13 mouse cellular contexts compared by ENCODE assay signal in genomic region chrX:118320123-118320522, GRCm38 (mm10).
DNase-seq lines count a peak whose midpoint lies in the region; ATAC-seq and TF ChIP-seq lines count a peak whose summit lies in the region.
"Had no signal": no experiment of that assay in that cellular context is flagged by ENCODE, and none has a peak within 500 bp of the region (broad histone marks: within the 10 kb centered on the region; RNA-seq: fewer than 3 reads in every experiment).

No protein-coding gene starts in this region.

- H3K79me2 ChIP-seq in MEL (ENCODE audit: control insufficient read depth, insufficient read depth, low read length, poor library complexity), result no peaks in the 10 kb centered on the region

- ATAC-seq in forebrain, embryonic 14.5 days, result no peak
- no peak for ATAC-seq in forebrain, embryonic 15.5 days (replicated peaks)
- ATAC-seq in liver, embryonic 12.5 days, result no peak
- no peak for ATAC-seq in embryonic facial prominence, embryonic 11.5 days (replicated peaks; ENCODE audit: insufficient number of reproducible peaks, low FRiP score, low TSS enrichment, low read depth)
- ATAC-seq: intestine, embryonic 15.5 days had no signal

- peak; percentile 5 for DNase-seq in forebrain, embryonic 14.5 days (ENCODE audit: low spot score)
- peak; percentile 4 for DNase-seq in liver
- peak; percentile 74 for DNase-seq in MEL (ENCODE audit: low read depth, low spot score)
- DNase-seq in embryonic facial prominence, embryonic 11.5 days (ENCODE audit: low spot score), result peak; percentile 14
- DNase-seq in frontal cortex, postnatal 25 days (ENCODE audit: low spot score in 2 of 2), result no peak
- DNase-seq in adipocyte (ENCODE audit: low spot score), result no peak

- H3K27ac ChIP-seq in forebrain, embryonic 14.5 days (ENCODE audit: low read depth, low read length), result no peak overlapping the region
- no peak overlapping the region for H3K27ac ChIP-seq in forebrain, embryonic 15.5 days (replicated peaks)
- no peak overlapping the region for H3K27ac ChIP-seq in liver, embryonic 12.5 days
- no peak overlapping the region for H3K27ac ChIP-seq in MEL (ENCODE audit: control insufficient read depth, low read depth, low read length)
- H3K27ac ChIP-seq in embryonic facial prominence, embryonic 11.5 days (replicated peaks; ENCODE audit: low read depth, low read length), result no peak overlapping the region
- H3K27ac ChIP-seq: heart, embryonic 13.5 days; intestine, embryonic 15.5 days; limb, embryonic 15.5 days; midbrain, embryonic 12.5 days had no signal

- no peak for TF ChIP-seq EP300 in MEL (IDR thresholded peaks at IDR 0.05; ENCODE audit: low read depth in 1 of 2, low read length in 2 of 2)

- no peak overlapping the region for H3K4me3 ChIP-seq in forebrain, embryonic 14.5 days (ENCODE audit: low read depth, low read length)
- H3K4me3 ChIP-seq in forebrain, embryonic 15.5 days, result no peak overlapping the region
- no peak overlapping the region for H3K4me3 ChIP-seq in liver, embryonic 12.5 days
- H3K4me3 ChIP-seq in MEL (ENCODE audit: control insufficient read depth in 1 of 2, insufficient read depth in 1 of 2, low read depth in 2 of 2, low read length in 2 of 2), result no peak overlapping the region
- no peak overlapping the region for H3K4me3 ChIP-seq in embryonic facial prominence, embryonic 11.5 days (ENCODE audit: low read depth, low read length)
- H3K4me3 ChIP-seq: heart, embryonic 13.5 days; intestine, embryonic 15.5 days; limb, embryonic 15.5 days; midbrain, embryonic 12.5 days had no signal

- H3K27me3 ChIP-seq in forebrain, embryonic 14.5 days (replicated peaks; ENCODE audit: control insufficient read depth, insufficient read depth, low read length), result no peaks in the 10 kb centered on the region
- no peaks in the 10 kb centered on the region for H3K27me3 ChIP-seq in forebrain, embryonic 15.5 days
- H3K27me3 ChIP-seq in liver, embryonic 12.5 days (replicated peaks), result no peaks in the 10 kb centered on the region
- no peaks in the 10 kb centered on the region for H3K27me3 ChIP-seq in MEL (ENCODE audit: control insufficient read depth in 1 of 2, insufficient read depth in 2 of 2, low read length in 2 of 2)
- no peaks in the 10 kb centered on the region for H3K27me3 ChIP-seq in embryonic facial prominence, embryonic 11.5 days (ENCODE audit: control insufficient read depth, insufficient read depth, low read length)
- H3K27me3 ChIP-seq: CH12.LX; heart, embryonic 13.5 days; intestine, embryonic 15.5 days; limb, embryonic 15.5 days; midbrain, embryonic 12.5 days had no signal

- no peaks in the 10 kb centered on the region for H3K36me3 ChIP-seq in forebrain, embryonic 14.5 days (ENCODE audit: control insufficient read depth, insufficient read depth, low read length)
- H3K36me3 ChIP-seq in forebrain, embryonic 15.5 days, result no peaks in the 10 kb centered on the region
- no peaks in the 10 kb centered on the region for H3K36me3 ChIP-seq in liver, embryonic 12.5 days
- no peaks in the 10 kb centered on the region for H3K36me3 ChIP-seq in MEL (ENCODE audit: control insufficient read depth in 1 of 2, insufficient read depth in 2 of 2, low read length in 2 of 2)
- no peaks in the 10 kb centered on the region for H3K36me3 ChIP-seq in embryonic facial prominence, embryonic 11.5 days (replicated peaks; ENCODE audit: control insufficient read depth, insufficient read depth, low read depth, low read length)
- H3K36me3 ChIP-seq: heart, embryonic 13.5 days; intestine, embryonic 15.5 days; limb, embryonic 15.5 days; midbrain, embryonic 12.5 days had no signal

- TF ChIP-seq POLR2A in MEL (IDR thresholded peaks at IDR 0.05; ENCODE audit: control insufficient read depth in 1 of 2, insufficient read depth in 1 of 2, low read depth in 1 of 2, low read length in 2 of 2, poor library complexity in 1 of 2), result no peak

- no peaks in the 10 kb centered on the region for H3K4me1 ChIP-seq in forebrain, embryonic 14.5 days (ENCODE audit: control insufficient read depth, insufficient read depth, low read length)
- H3K4me1 ChIP-seq in forebrain, embryonic 15.5 days, result no peaks in the 10 kb centered on the region
- no peaks in the 10 kb centered on the region for H3K4me1 ChIP-seq in liver, embryonic 12.5 days
- no peaks in the 10 kb centered on the region for H3K4me1 ChIP-seq in MEL (ENCODE audit: control insufficient read depth in 1 of 2, insufficient read depth in 2 of 2, low read length in 2 of 2)
- H3K4me1 ChIP-seq in embryonic facial prominence, embryonic 11.5 days (ENCODE audit: control insufficient read depth, insufficient read depth, low read length), result no peaks in the 10 kb centered on the region
- H3K4me1 ChIP-seq: heart, embryonic 13.5 days; intestine, embryonic 15.5 days; limb, embryonic 15.5 days; midbrain, embryonic 12.5 days had no signal

- TF ChIP-seq CTCF in MEL (IDR thresholded peaks at IDR 0.05 in 2 of 3, conservative IDR thresholded peaks at IDR 0.05 in 1 of 3; ENCODE audit: control insufficient read depth in 1 of 3, insufficient read depth in 1 of 3, low read depth in 2 of 3, low read length in 3 of 3, poor library complexity in 1 of 3, severe bottlenecking in 1 of 3), result peak in 2 of 3 experiments; percentile 36 to 61; a peak in 5 of 6 replicates

- no peak overlapping the region for H3K4me2 ChIP-seq in forebrain, embryonic 14.5 days (ENCODE audit: low read length)
- H3K4me2 ChIP-seq in forebrain, embryonic 15.5 days (replicated peaks), result no peak overlapping the region
- H3K4me2 ChIP-seq in liver, embryonic 12.5 days, result no peak overlapping the region
- H3K4me2 ChIP-seq in embryonic facial prominence, embryonic 11.5 days (ENCODE audit: low read depth, low read length), result no peak overlapping the region
- H3K4me2 ChIP-seq: heart, embryonic 13.5 days; intestine, embryonic 15.5 days; limb, embryonic 15.5 days; midbrain, embryonic 12.5 days had no signal

- no peak overlapping the region for H3K9ac ChIP-seq in forebrain, embryonic 14.5 days (ENCODE audit: low read length)
- H3K9ac ChIP-seq in forebrain, embryonic 15.5 days (replicated peaks), result no peak overlapping the region
- H3K9ac ChIP-seq in liver, embryonic 12.5 days, result no peak overlapping the region
- no peak overlapping the region for H3K9ac ChIP-seq in MEL (ENCODE audit: control insufficient read depth, low read depth, low read length, poor library complexity, severe bottlenecking)
- no peak overlapping the region for H3K9ac ChIP-seq in embryonic facial prominence, embryonic 11.5 days (replicated peaks; ENCODE audit: low read length)
- H3K9ac ChIP-seq: heart, embryonic 13.5 days; intestine, embryonic 15.5 days; limb, embryonic 15.5 days; midbrain, embryonic 12.5 days had no signal

- no peaks in the 10 kb centered on the region for H3K9me3 ChIP-seq in forebrain, embryonic 14.5 days (replicated peaks; ENCODE audit: control insufficient read depth, low read length)
- no peaks in the 10 kb centered on the region for H3K9me3 ChIP-seq in forebrain, embryonic 15.5 days
- H3K9me3 ChIP-seq in liver, embryonic 12.5 days (replicated peaks), result no peaks in the 10 kb centered on the region
- H3K9me3 ChIP-seq in MEL (replicated peaks; ENCODE audit: insufficient read depth, low read length), result no peaks in the 10 kb centered on the region
- H3K9me3 ChIP-seq in embryonic facial prominence, embryonic 11.5 days (replicated peaks; ENCODE audit: control insufficient read depth, low read length), result no peaks in the 10 kb centered on the region
- H3K9me3 ChIP-seq: heart, embryonic 13.5 days; intestine, embryonic 15.5 days; limb, embryonic 15.5 days; midbrain, embryonic 12.5 days had no signal

- 36% methylated on average over 2 of the region's 2 CpGs for WGBS in forebrain, embryonic 14.5 days
- 47% methylated on average over 2 of the region's 2 CpGs for WGBS in forebrain, embryonic 15.5 days
- 30% methylated on average over 2 of the region's 2 CpGs for WGBS in liver, embryonic 12.5 days (ENCODE audit: insufficient replicate concordance)
- WGBS in embryonic facial prominence, embryonic 11.5 days, result 34% methylated on average over 2 of the region's 2 CpGs

- TF ChIP-seq RAD21 in MEL (IDR thresholded peaks at IDR 0.05; ENCODE audit: low read depth, low read length), result peak; percentile 69

TF ChIP-seq in MEL, 35 proteins besides CTCF, POLR2A, EP300 and RAD21:
- TF ChIP-seq ZMIZ1 (IDR thresholded peaks at IDR 0.05; ENCODE audit: low read depth, low read length) (no peak), RCOR1 (IDR thresholded peaks at IDR 0.05; ENCODE audit: low read depth, low read length) (no peak), MYC (IDR thresholded peaks at IDR 0.05; ENCODE audit: low read depth, low read length) (peak; percentile 54; the same call in 1 of the 2 replicates), MAX (IDR thresholded peaks at IDR 0.05; ENCODE audit: low read length) (no peak), SMC3 (IDR thresholded peaks at IDR 0.05; ENCODE audit: low read depth, low read length) (peak; percentile 73), HCFC1 (IDR thresholded peaks at IDR 0.05; ENCODE audit: low read depth, low read length) (no peak), ZC3H11A (IDR thresholded peaks at IDR 0.05; ENCODE audit: low read depth, low read length) (peak; percentile 40; the same call in 1 of the 2 replicates), GATA1 (IDR thresholded peaks at IDR 0.05; ENCODE audit: low read depth, low read length) (0 out of 2 replicates have a peak, but pooled peaks have one; percentile 4), MXI1 (IDR thresholded peaks at IDR 0.05; ENCODE audit: low read depth, low read length) (no peak), KAT2A (conservative IDR thresholded peaks at IDR 0.05; ENCODE audit: low read depth, low read length) (no peak)

Comparison
In these comparisons a context has a peak if more than half of its experiments do, and no peak if none do; other contexts are left out.
1. DNase-seq: peak in forebrain, embryonic 14.5 days (single experiment), liver (single experiment), MEL (single experiment) and embryonic facial prominence, embryonic 11.5 days (single experiment); none in frontal cortex, postnatal 25 days (0 of 2) and adipocyte (single experiment).